Mouse (Mus musculus) megakaryocyte-erythroid progenitor cell, adult 5-6 weeks (primary cell): Measurements from ENCODE around the gene Clock. TPM values are rescaled to one million over a fixed set of nuclear protein-coding genes. Genes with fewer than 3 reads are reported as not detected.
A peak's percentile ranks its signal among the peaks of the same experiment; 100 is the strongest.

Source experiments
- ATAC-seq: replicated peaks from 2 replicates; pipeline ENCODE4 v1.8.0; 2016; ENCODE audit warnings: mild to moderate bottlenecking, inconsistent platforms; ENCODE audit not compliant: severe bottlenecking, poor library complexity, low FRiP score, low TSS enrichment
- total RNA-seq, 2 experiments: library from RNA; stranded (forward) in 1 of 2; stranded (reverse) in 1 of 2; fragments of 200-1000, 215-1000 nt in 1 of 2; fragments of >200 nt in 1 of 2; fragmentation: Nextera tagmentation in 1 of 2; gene quantifications; 2 replicates each; pipeline ENCODE4 v1.2.3; 2014 to 2017

Gene Clock
- total RNA-seq (2014; fragmentation: Nextera tagmentation) (8.4 and 11.4 TPM in 2 replicates), total RNA-seq (2017) (5.7 and 8.5 TPM in 2 replicates)

DNA sequence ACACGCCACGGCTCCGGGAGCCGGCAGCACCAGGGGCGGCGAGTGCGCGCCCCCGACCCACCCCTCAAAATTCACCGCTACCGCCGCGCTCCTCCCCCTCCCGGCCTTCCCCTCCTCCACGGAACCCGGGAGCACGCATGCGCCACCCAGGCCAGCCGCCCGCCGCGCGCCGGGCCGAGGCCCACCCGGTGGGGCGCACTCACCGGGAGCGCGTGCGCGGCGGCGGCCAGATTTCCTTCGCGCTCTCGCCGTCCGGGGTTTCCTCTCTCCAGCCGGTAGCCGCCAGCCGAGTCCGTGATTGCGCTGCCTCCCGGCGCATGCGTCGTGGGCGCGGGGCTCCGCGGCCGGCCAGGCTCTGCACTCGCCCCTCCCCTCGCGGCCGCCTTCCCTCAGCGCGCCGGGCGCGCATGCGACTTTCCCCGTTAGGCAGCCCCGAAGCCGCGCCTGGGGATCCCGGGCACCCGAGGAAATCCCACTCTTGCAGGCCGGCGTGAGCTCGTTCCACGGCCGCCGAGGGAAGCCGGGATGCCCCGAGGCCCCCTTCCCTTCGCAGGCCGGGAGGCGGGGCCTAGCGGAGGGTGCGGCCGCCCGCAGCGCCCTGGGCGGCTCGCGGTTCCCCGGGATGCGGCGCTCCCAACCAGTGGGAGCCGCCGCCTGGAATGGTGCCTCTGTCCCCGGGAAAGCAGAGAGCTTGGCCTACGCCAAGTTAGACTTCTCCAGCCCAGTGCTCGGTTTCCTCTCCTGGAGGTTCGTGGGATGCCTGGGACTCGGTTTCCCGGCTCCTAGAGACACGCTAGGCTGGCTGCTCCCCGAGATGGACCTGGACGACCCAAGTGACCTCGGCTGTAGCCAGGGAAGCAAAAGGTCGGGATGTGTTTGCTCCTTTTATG is at the start of gene Clock:
Gene Clock, minus strand, starts transcription at position 341 of the 890 bp plus-strand sequence.
- ATAC-seq = peak; percentile 74

DNA sequence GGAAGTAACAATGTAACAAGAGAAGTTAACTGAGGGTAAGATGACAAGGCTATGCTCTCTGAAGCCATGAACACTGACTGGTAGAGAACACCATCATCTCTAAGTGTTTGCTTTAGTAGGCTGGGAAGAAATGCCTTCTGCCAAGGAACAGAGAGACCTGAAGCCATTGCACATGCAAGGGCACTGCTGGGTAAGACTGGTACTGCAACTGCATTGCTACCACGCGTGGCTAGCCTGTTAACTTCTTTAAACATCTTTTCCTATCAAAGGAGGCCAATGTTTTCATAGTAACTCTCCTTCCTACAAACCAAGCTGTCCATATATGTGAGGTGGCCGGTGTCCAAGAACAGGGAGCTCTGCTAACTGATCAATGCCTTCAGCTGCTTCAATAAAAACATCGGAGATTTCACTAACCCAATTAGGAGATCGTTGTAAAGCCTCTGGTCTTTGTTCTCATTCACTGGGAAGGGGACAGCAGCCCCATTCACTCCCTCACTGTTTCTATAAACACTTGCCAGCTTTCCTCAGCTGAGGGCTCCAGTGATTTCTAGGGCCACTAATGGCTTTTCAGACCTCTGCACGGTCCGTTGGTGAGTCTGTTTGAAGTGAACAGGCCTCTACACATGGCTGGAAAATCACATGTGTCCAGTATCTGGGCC is 47.5 kb upstream of the Clock start:
- no peak for ATAC-seq

DNA sequence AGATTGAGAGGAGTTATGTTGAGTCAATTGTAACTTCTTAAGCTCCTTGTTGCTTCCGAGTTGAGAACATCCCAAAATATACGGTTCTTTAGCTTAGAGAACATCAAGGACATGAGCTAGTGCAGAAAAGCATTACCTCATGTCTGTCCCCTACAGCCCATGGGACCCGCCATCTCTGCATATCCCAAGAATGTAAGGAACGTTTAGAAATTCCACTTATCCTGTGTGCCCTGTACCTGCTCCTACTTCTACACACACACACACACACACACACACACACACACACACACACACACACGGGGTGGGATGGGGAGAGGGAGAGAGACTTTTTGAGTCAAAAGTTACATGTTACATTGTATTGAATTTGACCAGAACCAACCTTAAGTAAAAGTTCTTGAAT is 46.9 kb upstream of the Clock start:
- no peak for ATAC-seq

DNA sequence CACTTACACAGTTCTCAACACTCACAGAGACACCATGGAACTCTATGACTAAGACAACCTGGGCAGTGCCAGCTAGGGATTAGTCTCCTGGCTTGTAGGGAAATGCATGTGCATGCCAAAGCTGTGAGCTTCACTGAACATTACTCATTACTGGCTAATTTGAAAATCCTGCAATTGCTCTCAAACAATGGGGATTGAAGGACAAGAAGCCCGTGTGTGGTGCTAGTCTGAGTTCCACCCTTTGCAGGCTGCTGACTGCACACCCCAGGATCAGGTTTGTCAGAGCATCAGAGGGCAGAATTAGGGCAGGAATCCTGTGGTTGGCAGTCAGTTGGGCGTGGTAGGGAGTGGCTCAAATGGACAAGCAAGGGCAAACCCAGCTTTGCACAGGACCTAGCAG is 41.5 kb upstream of the Clock start:
- no peak for ATAC-seq

DNA sequence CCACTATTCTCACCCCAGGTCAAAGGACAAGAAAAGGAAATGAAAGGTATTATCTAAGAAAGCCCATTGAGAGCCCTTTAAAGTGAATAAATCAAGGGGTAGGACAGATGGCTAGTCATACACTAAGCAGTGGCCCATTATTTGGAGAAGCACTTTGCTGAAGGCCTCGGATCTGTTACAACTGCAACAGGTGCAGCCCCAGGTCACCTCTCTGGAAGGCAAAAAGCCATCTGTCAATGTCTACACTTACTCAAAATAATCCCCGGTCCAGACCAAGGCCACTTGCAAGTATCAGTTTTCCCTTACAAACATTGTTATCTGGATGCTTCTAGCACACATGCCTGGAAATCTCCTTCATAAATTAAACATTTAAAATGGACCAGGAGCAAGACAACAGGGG is 36.3 kb upstream of the Clock start:
- ATAC-seq = no peak

DNA sequence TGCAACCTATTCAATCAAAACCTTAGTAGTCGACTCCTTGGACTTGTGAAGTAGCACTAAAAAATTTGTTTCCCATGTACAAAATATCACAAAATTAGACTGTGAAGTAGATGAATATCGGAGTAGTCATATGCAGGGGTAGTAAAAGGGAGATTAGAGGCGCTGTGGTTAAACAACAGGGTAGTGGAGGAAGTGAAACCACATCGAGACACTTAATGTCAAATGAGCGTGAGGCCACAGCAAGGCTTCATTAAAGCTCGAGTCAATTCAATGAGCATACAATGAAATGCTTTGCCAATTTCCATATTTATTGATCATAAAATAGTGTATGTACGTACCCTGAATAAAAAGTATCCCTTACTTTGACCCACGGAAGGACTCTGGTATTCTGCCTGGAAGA is 32.5 kb upstream of the Clock start:
- no peak for ATAC-seq

DNA sequence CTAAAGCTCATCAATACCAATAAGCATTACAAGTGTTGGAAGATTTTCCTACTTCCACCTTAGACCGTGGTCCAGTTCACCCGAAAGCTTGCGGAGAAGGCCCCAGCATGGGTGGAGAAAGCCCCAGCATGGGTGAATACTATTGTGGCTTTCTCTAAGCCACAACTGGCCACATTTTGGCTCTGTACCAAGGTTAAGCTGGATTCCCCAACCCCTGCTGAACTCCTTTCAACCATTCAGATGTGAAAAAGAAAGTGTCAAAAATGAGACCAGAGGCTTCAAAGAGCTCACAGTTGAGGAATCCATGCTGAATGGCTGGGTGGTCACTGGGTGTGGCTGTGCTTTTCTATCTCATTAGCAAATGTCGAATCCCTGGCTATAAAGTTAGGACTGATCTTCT is 29.2 kb upstream of the Clock start:
- no peak for ATAC-seq

DNA sequence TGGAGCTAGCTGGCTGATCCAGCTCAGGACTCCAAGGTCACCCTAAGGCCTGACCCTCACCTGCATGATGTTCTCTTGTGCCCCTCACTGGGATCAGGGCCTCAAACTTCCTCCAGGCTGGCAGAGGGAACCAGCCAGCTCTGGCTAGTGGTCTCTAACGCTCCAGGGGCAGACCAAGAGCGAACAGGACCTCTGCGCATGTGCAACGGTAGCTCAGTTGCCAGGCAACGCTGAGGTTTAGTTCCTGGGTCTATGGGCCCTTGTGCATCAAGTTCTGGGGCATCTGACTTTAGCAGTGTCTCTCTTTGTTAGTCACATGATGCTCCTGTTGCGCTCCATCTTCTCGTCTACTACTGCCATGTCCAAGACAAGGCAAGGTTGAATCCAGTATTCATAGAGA is 26.4 kb upstream of the Clock start, which contains the start of gene Pdcl2:
Gene Pdcl2, minus strand, starts transcription at position 204 of the 400 bp plus-strand sequence.
- ATAC-seq = no peak

DNA sequence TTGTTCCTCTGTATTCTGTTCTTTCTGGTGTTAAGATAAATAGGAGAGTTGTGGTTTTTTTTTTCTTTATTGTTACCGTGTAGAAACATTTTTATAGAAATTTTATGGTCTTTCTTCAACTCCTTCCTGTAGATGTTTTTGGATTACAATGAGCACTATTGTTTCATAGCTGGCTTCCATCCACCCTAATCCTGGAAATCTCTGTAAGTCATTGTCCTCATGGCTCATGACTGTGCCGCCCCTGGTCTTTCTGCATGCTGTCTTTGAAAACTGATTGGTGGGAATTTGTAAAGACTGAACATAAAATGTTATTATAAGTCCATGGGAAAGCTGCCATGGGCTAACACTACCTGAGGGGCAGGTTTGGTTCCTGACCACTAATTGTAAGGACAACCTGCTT is 22.7 kb upstream of the Clock start:
- ATAC-seq = no peak

DNA sequence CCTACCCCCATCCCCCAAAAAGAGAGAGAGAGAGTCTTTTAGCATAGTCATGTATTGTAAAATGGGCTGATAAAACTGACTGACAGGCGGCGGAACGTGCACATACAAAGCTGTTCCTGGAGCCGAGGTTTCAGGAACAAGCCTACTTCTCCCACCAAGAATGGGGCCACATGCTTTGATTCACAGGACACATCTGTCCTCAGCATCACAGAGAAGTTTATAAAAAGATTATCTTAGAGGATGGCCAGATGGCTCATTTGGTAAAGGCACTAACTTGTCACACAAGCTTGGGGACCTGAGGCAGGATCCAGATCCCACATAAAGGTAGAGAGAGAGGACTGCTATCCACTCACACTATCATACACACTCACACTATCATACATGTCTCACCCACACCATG is 20.5 kb upstream of the Clock start:
- no peak for ATAC-seq

DNA sequence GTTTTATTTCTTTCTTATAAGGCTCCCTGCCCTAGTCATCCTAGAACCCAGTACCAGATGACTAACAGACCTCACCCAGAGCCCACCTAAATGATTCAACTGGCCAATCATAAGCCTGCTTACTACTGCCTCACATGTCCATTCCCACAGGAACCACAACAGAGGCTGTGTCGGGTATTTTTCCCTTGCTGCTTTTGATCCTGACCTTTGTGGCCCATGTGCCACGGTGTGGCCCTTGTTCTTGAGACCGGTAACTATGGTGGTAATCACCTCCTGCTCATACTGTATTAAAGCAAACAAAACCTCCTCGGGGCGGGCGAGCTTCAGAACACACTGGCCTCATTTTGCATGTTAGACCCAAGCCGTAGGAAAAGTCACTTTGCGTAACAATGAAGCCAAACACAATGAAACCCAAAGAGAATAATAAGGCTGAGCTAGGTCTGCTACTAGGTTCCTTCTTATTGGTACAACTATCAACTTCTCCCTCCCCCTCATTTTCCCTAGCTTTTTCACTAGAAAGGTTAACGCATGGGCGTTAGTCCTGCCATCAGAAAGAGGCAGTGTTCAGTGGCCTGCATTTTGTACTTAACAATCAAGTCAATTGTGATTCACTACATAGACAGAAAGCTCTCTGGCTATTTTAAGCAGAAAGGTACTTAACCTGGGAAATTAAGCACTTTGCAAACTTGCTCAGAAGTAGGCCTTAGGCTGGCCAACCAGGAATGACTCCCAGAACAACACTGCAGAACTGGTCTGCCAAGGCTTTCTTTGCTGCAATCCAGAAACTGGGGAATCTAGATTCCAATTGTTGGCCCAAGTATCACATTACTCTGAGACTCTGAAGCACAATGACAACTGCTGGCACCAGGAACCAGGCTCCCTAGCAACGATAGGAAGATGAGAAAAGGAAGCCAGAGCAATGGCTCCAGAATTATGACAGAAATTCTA is 16.9 kb upstream of the Clock start:
- no peak for ATAC-seq

DNA sequence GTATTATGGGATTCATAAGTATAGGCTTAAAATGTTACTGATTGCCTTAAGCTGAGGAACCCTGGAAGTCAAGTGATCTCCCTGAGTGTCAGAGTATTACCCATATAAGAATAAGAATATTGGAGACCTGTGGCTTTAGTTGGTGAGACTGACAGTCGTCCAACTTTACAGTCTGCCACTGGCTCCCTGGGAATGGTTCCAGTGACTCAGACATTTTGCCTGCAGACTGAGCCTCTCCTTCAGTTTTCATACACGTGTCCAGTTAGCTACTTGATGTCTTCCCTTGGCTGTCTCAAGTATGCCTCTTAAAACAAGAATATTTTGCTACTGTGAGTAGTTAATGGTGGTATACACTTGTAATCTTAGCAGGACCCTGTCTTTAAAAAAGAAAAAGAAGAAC is 3.6 kb upstream of the Clock start:
- ATAC-seq = no peak

DNA sequence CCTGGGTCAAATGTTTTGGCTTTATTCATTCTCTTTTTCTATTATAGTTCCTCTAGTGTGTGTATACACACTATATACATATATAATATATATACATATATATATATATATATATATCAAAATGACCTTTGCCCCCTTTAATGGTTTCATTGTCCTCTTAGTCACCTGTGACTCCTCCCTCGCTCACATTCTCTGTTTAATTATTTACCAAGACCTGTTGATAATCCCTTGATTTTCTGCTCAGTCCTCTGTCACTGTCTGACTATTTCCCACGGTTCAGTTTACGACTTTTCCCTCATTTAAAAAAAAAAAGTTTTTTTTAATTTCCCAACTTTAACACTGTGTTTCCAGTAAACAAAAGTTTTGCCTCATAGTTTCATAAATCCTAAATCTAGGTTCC is 1.7 kb upstream of the Clock start:
- no peak for ATAC-seq

DNA sequence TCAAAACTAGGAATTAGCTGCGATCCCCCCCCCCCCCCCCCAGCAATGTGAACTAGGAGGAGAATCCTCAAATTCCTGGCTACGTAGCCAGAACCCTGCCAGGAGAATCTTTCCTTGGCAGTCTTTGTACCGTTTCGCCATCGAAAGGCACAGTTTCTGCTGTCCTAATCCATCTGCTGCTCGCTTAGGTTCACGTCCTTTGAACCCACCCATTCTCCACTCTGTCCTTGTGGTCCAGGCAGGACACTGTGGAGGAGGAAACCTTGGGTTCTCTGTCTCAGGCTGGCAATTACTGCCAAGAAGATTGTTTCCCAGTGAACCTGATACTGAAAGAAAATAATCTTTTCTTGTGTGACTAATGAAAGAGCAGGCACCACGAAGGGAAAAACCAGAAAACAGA is 1.0 kb upstream of the Clock start:
- no peak for ATAC-seq

DNA sequence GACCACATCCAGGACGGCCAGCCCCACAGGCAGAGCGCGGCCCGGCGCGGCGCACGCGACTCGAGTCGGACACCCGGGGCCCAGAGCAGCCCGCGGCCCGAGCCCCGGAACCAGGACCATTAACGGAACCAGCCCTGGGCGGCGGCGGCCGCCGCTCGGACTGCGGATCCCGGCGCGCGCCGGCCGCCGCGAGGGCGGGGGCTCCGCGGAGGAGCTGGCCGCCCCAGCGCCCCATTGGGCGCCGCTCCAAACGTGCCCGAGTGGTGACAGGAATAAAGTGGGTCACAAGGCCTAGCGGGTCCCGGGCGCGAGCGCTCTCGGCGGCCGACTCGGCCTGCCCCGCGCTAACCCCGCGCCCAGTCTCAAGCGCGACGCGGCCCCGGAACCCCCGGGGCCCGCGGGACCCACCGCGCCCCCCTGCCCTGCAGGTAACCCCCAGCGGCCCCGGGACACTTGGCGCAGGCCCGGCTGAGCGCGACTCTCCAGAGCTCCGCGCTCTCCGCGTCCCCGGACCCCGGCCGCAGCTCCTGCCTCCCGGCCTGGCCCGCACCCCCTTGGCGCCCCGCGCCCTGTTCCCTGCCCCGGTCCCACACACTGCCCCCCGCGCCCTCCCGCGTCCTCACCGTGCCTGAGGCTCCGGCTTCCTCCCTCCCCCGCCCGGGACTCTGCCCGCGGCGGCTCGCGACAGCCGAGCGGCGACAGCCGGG is 694 bp downstream of the Clock start:
- ATAC-seq = peak; percentile 77

DNA sequence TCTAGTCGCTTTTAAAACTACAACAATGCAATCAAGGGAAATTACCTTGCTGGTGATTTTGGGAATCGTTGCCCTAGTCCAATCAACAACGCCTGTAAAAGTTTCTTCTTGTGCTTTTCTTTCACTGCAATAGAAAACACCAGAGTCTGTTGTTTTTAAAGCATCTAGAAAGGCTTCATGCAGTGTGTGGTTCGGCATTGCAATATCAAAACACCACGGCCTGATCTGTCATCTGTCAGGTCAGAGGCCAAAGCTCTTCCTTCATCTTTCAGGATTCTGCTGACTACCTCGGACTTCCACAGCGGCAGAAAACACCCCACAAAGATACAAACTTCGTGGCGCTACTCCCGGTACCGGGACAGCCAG is 1.2 kb downstream of the Clock start:
- ATAC-seq = no peak

DNA sequence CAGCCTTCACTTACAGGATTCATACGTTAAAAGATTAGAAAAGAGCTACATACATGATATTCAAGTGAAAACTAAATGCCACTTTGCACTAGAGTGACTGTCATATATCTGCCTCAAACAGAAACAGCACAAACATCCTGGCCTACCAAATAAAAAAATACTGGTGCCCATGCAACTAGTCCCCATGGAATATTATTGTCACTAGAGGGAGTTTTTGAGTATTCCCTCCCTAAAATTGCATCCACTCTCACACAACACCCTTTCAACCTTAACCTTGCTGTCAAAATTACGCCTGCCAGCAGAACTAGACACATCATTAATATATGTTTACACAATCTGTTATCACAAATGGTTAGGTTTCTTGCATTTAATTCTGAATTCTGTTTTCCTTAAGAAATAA is 2.6 kb downstream of the Clock start:
- no peak for ATAC-seq

DNA sequence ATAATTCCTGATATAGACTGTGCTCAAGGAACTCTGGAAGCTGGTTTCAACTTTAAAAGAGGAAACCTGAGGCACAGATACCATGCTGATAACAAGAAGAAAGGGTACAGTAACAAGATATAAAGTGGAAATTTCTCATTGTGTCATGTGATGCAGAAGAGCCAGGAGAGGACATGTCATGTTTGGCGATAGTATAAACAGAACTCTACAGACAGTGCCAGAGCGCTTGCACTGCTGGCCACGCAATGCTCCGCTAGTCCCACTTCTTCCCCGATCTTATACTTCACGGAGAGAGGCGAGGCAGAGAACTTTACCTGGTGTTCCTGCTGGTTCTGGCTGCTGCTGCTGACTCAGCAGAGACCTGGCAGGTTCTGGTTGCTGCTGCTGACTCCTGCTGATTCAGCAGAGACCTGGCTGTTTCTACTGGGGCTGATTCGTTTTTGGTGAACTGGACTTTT is 15.3 kb downstream of the Clock start:
- no peak for ATAC-seq

DNA sequence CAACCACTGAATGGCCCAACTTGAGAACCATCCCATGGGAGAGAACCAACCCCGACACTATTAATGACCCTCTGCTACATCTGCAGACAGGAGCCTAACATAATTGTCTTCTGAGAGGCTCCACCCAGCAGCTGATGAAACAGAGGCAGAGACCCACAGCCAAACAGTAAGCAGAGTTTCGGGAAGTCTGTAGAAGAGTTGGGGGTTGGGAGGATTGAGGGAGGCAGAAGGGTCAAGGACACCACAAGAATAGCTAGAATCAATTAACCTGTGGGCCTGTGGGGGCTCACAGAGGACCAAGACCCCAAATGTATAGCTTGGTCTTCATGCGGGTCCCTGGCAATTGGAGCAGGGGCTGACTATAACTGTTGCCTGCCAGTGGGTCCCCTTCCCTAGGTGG is 16.3 kb downstream of the Clock start:
- no peak for ATAC-seq
